Mouse (Mus musculus) embryonic facial prominence, embryonic 15.5 days (tissue): ENCODE results near the gene Ak6. TPM values are rescaled to one million over a fixed set of nuclear protein-coding genes. Genes with fewer than 3 reads are reported as not detected.

Experiments used
- ATAC-seq: fragments of 200-750 bp; cut with Nextera tagmentation; 2 replicates; pipeline ENCODE4 v1.8.0; 2017; ENCODE audit warnings: low read depth, moderate TSS enrichment; ENCODE audit not compliant: insufficient number of reproducible peaks, low FRiP score, low TSS enrichment
- H3K27ac ChIP-seq: fragments of 300-500 bp; sonication (generic); replicated peaks from 2 replicates; pipeline ENCODE4 v1.5.1; 2015; ENCODE audit warnings: mild to moderate bottlenecking, inconsistent platforms
- H3K27me3 ChIP-seq: fragments of 300-500 bp; sonication (generic); 2 replicates; pipeline ENCODE4 v1.6.1; 2015; ENCODE audit warnings: inconsistent platforms
- H3K36me3 ChIP-seq: fragments of 300-500 bp; sonication (generic); 2 replicates; pipeline ENCODE4 v1.6.1; 2015; ENCODE audit warnings: mild to moderate bottlenecking, inconsistent platforms
- H3K4me1 ChIP-seq: fragments of 300-500 bp; sonication (generic); 2 replicates; pipeline ENCODE4 v1.6.1; 2015; ENCODE audit warnings: inconsistent platforms
- H3K4me2 ChIP-seq: fragments of 300-500 bp; sonication (generic); replicated peaks from 2 replicates; pipeline ENCODE4 v1.6.1; 2015; ENCODE audit warnings: mild to moderate bottlenecking, inconsistent platforms
- H3K4me3 ChIP-seq: fragments of 300-500 bp; sonication (generic); replicated peaks from 2 replicates; pipeline ENCODE4 v1.5.1; 2015; ENCODE audit warnings: mild to moderate bottlenecking, inconsistent platforms
- H3K9ac ChIP-seq: fragments of 300-500 bp; sonication (generic); 2 replicates; pipeline ENCODE4 v1.6.1; 2015; ENCODE audit warnings: inconsistent platforms
- H3K9me3 ChIP-seq: fragments of 300-500 bp; sonication (generic); replicated peaks from 2 replicates; pipeline ENCODE4 v1.6.1; 2016; ENCODE audit warnings: inconsistent platforms
- WGBS: fragments of 180-500 bp; shearing (Covaris S2); methylation state at CpG from one replicate; pipeline ENCODE4 v1.1.7; 2015; 5-methylcytosine and 5-hydroxymethylcytosine counted together
- polyA plus RNA-seq: library from polyadenylated mRNA; unstranded; fragments of >200 nt; fragmentation: Nextera tagmentation; extraction: Ambion mirVana; gene quantifications from 2 replicates; pipeline ENCODE4 v1.2.1, GENCODE M21; 2015

Gene Ak6
- polyA plus RNA-seq, 1 experiment from 2014 or later = 258 TPM

GRCm38 (mm10) chr13:100715467-100715866, 64.7 kb downstream of the Ak6 start:
- H3K4me2 ChIP-seq = no peak overlapping the region
- ATAC-seq = no peak
- H3K27me3 ChIP-seq = no peaks in the 10 kb centered on the region
- 88% methylated on average over 6 of the region's 6 CpGs for WGBS
- H3K4me1 ChIP-seq = no peaks in the 10 kb centered on the region
- peaks cover 70% of the 10 kb centered on the region for H3K36me3 ChIP-seq
- H3K9me3 ChIP-seq = no peaks in the 10 kb centered on the region
- no peak overlapping the region for H3K9ac ChIP-seq
- no peak overlapping the region for H3K4me3 ChIP-seq
- no peak overlapping the region for H3K27ac ChIP-seq

Other genes with a start within 250 kb of the Ak6 start
- gene Naip1, start 198.1 kb upstream of the Ak6 start, polyA plus RNA-seq = not detected in 2 replicates
- 60.4 and 63.3 TPM in 2 replicates for gene Gtf2h2, start 158.4 kb upstream of the Ak6 start, polyA plus RNA-seq
- gene Ocln, start 98.3 kb upstream of the Ak6 start, polyA plus RNA-seq = 12.8 and 15.1 TPM in 2 replicates
- gene Marveld2, start 34.0 kb upstream of the Ak6 start, polyA plus RNA-seq = 6.6 and 8.1 TPM in 2 replicates
- gene Rad17, start 72 bp downstream of the Ak6 start, polyA plus RNA-seq = 20.3 and 22.1 TPM in 2 replicates
- gene Taf9, start 600 bp downstream of the Ak6 start, polyA plus RNA-seq = 18.3 and 18.8 TPM in 2 replicates
- gene Ccdc125, start 18.7 kb downstream of the Ak6 start, polyA plus RNA-seq = 3.4 and 3.7 TPM in 2 replicates
- gene Cdk7, start 80.0 kb downstream of the Ak6 start, polyA plus RNA-seq = 89.0 and 89.6 TPM in 2 replicates
- gene Mrps36, start 93.7 kb downstream of the Ak6 start, polyA plus RNA-seq = 120 and 122 TPM in 2 replicates
- 26.1 and 29.6 TPM in 2 replicates for gene Cenph, start 124.9 kb downstream of the Ak6 start, polyA plus RNA-seq
- gene Ccnb1, start 135.6 kb downstream of the Ak6 start, polyA plus RNA-seq = 167 and 170 TPM in 2 replicates
- gene Slc30a5, start 182.4 kb downstream of the Ak6 start, polyA plus RNA-seq = 57.2 and 60.0 TPM in 2 replicates